Mouse (Mus musculus): ENCODE data around the gene Arhgef5. TPM values are rescaled to one million over a fixed set of nuclear protein-coding genes. Genes with fewer than 3 reads are reported as not detected.

The Arhgef5 gene
- polyA plus RNA-seq, 1 experiment from 2014 or later: 2.8 TPM

DNA sequence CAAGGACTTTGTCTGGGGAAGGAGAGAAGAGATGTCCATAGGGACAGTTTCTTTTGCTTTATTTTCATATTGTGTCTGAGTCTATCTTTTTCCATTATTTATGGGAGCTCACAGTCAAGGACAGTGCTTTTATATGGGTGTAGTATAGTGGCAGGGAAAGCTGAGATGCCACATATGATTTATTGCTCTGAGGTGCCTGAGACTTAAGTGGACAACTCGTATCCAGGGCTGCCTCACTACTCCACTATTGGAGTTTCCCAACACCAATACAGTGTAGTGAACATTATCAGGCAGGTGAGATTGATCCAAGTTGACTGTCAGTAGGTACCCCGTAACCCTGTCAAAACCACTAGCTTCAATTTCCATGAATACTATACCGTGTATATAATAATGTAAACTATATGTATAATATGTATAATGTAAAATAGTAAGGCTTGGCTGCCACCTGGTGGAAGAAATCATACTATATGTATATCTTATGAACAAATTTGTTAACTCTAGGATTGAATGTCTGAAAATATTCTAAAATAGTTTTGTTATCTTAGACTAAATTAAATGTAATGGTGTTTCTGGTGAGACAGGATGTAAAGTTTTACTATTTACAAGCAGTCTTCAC, 70.3 kb downstream of the Arhgef5 start:
- H3K36me3 ChIP-seq: no peaks in the 10 kb centered on the region
- H3K9ac ChIP-seq (replicated peaks): no peak overlapping the region
- ATAC-seq (ENCODE audit: low FRiP score, low read depth): no peak
- H3K4me3 ChIP-seq: no peak overlapping the region
- no peaks in the 10 kb centered on the region for H3K9me3 ChIP-seq
- H3K27ac ChIP-seq (replicated peaks): no peak overlapping the region
- H3K27me3 ChIP-seq: no peaks in the 10 kb centered on the region
- H3K4me2 ChIP-seq (replicated peaks): no peak overlapping the region
- WGBS: 86% methylated on average over 3 of the region's 3 CpGs
- H3K4me1 ChIP-seq: no peaks in the 10 kb centered on the region

- Histone ChIP-seq H3K36me3 (no peaks in the 10 kb centered on the region), H3K27ac (replicated peaks) (no peak overlapping the region), H3K9ac (replicated peaks) (no peak overlapping the region), H3K27me3 (no peaks in the 10 kb centered on the region), H3K4me1 (no peaks in the 10 kb centered on the region), H3K9me3 (no peaks in the 10 kb centered on the region), H3K4me2 (replicated peaks) (no peak overlapping the region), H3K4me3 (no peak overlapping the region)
- WGBS: 62% methylated on average over 10 of the region's 10 CpGs
- no peak for ATAC-seq (ENCODE audit: low FRiP score, low read depth)
Measured at GRCm38 (mm10) chr6:43337491-43337961, 72.1 kb downstream of the Arhgef5 start.

GRCm38 (mm10) chr6:43338804-43339203, 73.4 kb downstream of the Arhgef5 start:
- H3K4me3 ChIP-seq: no peak overlapping the region
- no peaks in the 10 kb centered on the region for H3K9me3 ChIP-seq
- no peak overlapping the region for H3K27ac ChIP-seq (replicated peaks)
- H3K36me3 ChIP-seq: no peaks in the 10 kb centered on the region
- no peak overlapping the region for H3K9ac ChIP-seq (replicated peaks)
- no peaks in the 10 kb centered on the region for H3K4me1 ChIP-seq
- no peaks in the 10 kb centered on the region for H3K27me3 ChIP-seq
- H3K4me2 ChIP-seq (replicated peaks): no peak overlapping the region
- ATAC-seq (ENCODE audit: low FRiP score, low read depth): no peak
- 65% methylated on average over 2 of the region's 2 CpGs for WGBS

Other genes with a start within 250 kb of the Arhgef5 start
- not detected in 2 replicates for gene Olfr441, start 159.2 kb upstream of the Arhgef5 start, polyA plus RNA-seq (2016; fragmentation: Nextera tagmentation; extraction: Ambion mirVana)
- gene Olfr237-ps1, start 119.0 kb upstream of the Arhgef5 start, polyA plus RNA-seq (2016; fragmentation: Nextera tagmentation; extraction: Ambion mirVana): not detected in 2 replicates
- not detected in 2 replicates for gene Olfr437, start 102.3 kb upstream of the Arhgef5 start, polyA plus RNA-seq (2016; fragmentation: Nextera tagmentation; extraction: Ambion mirVana)
- not detected in 2 replicates for gene Olfr13, start 93.4 kb upstream of the Arhgef5 start, polyA plus RNA-seq (2016; fragmentation: Nextera tagmentation; extraction: Ambion mirVana)
- not detected in 2 replicates for gene Olfr435, start 68.4 kb upstream of the Arhgef5 start, polyA plus RNA-seq (2016; fragmentation: Nextera tagmentation; extraction: Ambion mirVana)
- gene Olfr434, start 52.6 kb upstream of the Arhgef5 start, polyA plus RNA-seq (2016; fragmentation: Nextera tagmentation; extraction: Ambion mirVana): not detected in 2 replicates
- gene Olfr47, start 34.1 kb upstream of the Arhgef5 start, polyA plus RNA-seq (2016; fragmentation: Nextera tagmentation; extraction: Ambion mirVana): not detected in 2 replicates
- not detected in 2 replicates for gene Nobox, start 44.0 kb downstream of the Arhgef5 start, polyA plus RNA-seq (2016; fragmentation: Nextera tagmentation; extraction: Ambion mirVana)

All from midbrain, embryonic 12.5 days (tissue).